Mouse (Mus musculus) stomach, postnatal 0 days (tissue): ENCODE results near the gene Ldb3. TPM values are rescaled to one million over a fixed set of nuclear protein-coding genes. Genes with fewer than 3 reads are reported as not detected.

Experiments used
- ATAC-seq: fragments of 200-750 bp; cut with Nextera tagmentation; 2 replicates; pipeline ENCODE4 v1.8.0; 2017; ENCODE audit not compliant: low FRiP score, low TSS enrichment
- DNase-seq: peaks from one replicate; pipeline ENCODE4 v3.0.0-alpha.2; 2016; ENCODE audit warnings: low spot score
- H3K27ac ChIP-seq: fragments of 300-500 bp; sonication (generic); replicated peaks from 2 replicates; pipeline ENCODE4 v1.5.1; 2014; ENCODE audit warnings: mild to moderate bottlenecking, control low read depth
- H3K27me3 ChIP-seq: fragments of 300-500 bp; sonication (generic); 2 replicates; pipeline ENCODE4 v1.6.1; 2014; ENCODE audit warnings: low read length; ENCODE audit not compliant: control insufficient read depth, insufficient read depth
- H3K36me3 ChIP-seq: fragments of 300-500 bp; sonication (generic); 2 replicates; pipeline ENCODE4 v1.6.1; 2014; ENCODE audit warnings: low read length, mixed read lengths; ENCODE audit not compliant: control insufficient read depth, insufficient read depth
- H3K4me1 ChIP-seq: fragments of 300-500 bp; sonication (generic); replicated peaks from 2 replicates; pipeline ENCODE4 v1.6.1; 2014; ENCODE audit warnings: antibody characterized with exemption; ENCODE audit not compliant: control insufficient read depth, insufficient read depth
- H3K4me2 ChIP-seq: fragments of 300-500 bp; sonication (generic); replicated peaks from 2 replicates; pipeline ENCODE4 v1.6.1; 2014; ENCODE audit warnings: low read depth, mild to moderate bottlenecking, control low read depth, moderate library complexity
- H3K4me3 ChIP-seq: fragments of 300-500 bp; sonication (generic); 2 replicates; pipeline ENCODE4 v1.5.1; 2014; ENCODE audit warnings: low read depth, low read length, control low read depth
- H3K9ac ChIP-seq: fragments of 300-500 bp; sonication (generic); 2 replicates; pipeline ENCODE4 v1.6.1; 2014; ENCODE audit warnings: mild to moderate bottlenecking, low read length, control low read depth, mixed read lengths
- H3K9me3 ChIP-seq: fragments of 300-500 bp; sonication (generic); 2 replicates; pipeline ENCODE4 v1.6.1; 2016; ENCODE audit warnings: low read length; ENCODE audit not compliant: control insufficient read depth
- CTCF ChIP-seq: IDR thresholded peaks from 2 replicates; pipeline ENCODE4 v1.5.1; 2016; ENCODE audit warnings: antibody characterized with exemption, low read depth, mild to moderate bottlenecking, moderate library complexity
- EP300 ChIP-seq: optimal IDR thresholded peaks from 2 replicates; pipeline ENCODE3; 2016; ENCODE audit warnings: antibody characterized with exemption
- WGBS: fragments of 180-500 bp; shearing (Covaris S2); extraction: QIAGEN DNeasy Blood & Tissue Kit; methylation state at CpG from one replicate; pipeline ENCODE4 v1.1.7; 2014; 5-methylcytosine and 5-hydroxymethylcytosine counted together
- polyA plus RNA-seq: library from polyadenylated mRNA; unstranded; fragments of >200 nt; fragmentation: Nextera tagmentation; extraction: Ambion mirVana; gene quantifications from 2 replicates; pipeline ENCODE4 v1.2.1, GENCODE M21; 2015

Gene Ldb3
- polyA plus RNA-seq, 1 experiment from 2014 or later, result 1.7 TPM

GRCm38 (mm10) chr14:34595596-34596255 is 7.2 kb upstream of the Ldb3 start:
- H3K27me3 ChIP-seq, result no peaks in the 10 kb centered on the region
- H3K9me3 ChIP-seq, result no peaks in the 10 kb centered on the region
- H3K4me3 ChIP-seq, result no peak overlapping the region
- no peak overlapping the region for H3K27ac ChIP-seq
- H3K4me1 ChIP-seq, result no peaks in the 10 kb centered on the region
- H3K4me2 ChIP-seq, result no peak overlapping the region
- 79% methylated on average over 17 of the region's 17 CpGs for WGBS
- ATAC-seq, result no peak
- H3K36me3 ChIP-seq, result no peaks in the 10 kb centered on the region
- H3K9ac ChIP-seq, result no peak overlapping the region
- peak; percentile 44 for TF ChIP-seq CTCF
- TF ChIP-seq EP300, result no peak
- no peak for DNase-seq

DNA sequence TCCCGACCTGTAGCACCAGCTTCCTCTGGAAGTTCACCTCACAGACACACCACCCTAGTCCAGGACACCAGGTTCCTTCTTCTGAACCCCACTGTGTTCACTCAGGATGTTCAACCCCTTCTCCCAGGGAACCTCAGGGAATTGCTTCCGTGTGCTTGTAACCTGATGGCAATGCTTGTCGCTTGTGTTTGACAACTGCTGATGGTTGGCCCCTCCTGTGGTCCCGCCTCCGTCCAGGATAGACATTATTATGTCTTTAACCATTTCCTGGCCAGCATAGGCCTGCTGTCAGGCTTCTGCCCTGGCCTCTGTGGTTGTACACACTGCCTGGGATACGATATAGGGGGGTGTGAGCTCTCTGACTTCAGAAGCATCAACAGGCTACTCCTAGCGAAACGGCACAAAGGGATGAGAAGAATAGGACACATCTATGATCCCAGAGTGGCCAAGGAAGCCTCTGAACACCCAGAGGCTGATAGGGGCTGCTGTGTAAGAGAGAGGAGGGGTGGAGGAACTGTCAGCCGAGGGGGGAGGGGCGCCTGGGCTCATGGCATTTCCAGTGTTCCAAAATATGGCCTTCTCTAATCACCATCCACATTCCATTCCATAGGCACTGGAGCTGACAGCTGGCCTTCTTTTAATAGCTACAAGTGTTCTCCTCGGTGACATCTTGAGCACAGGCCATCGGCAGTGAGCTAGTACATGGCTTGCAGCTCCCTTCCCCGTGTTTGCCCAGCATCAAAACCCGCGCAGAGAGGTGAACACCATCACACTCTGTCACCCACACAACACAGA is 3.5 kb upstream of the Ldb3 start:
- DNase-seq (no peak), ATAC-seq (no peak)
- no peak overlapping the region for H3K4me3 ChIP-seq
- no peaks in the 10 kb centered on the region for H3K9me3 ChIP-seq
- no peaks in the 10 kb centered on the region for H3K4me1 ChIP-seq
- 61% methylated on average over 15 of the region's 15 CpGs for WGBS
- H3K9ac ChIP-seq, result no peak overlapping the region
- no peak overlapping the region for H3K27ac ChIP-seq
- H3K36me3 ChIP-seq, result no peaks in the 10 kb centered on the region
- no peak overlapping the region for H3K4me2 ChIP-seq
- TF ChIP-seq EP300 (no peak), CTCF (no peak)
- no peaks in the 10 kb centered on the region for H3K27me3 ChIP-seq

GRCm38 (mm10) chr14:34590743-34591675 is 2.5 kb upstream of the Ldb3 start:
- Histone ChIP-seq H3K36me3 (no peaks in the 10 kb centered on the region), H3K9me3 (no peaks in the 10 kb centered on the region), H3K4me3 (no peak overlapping the region), H3K27ac (no peak overlapping the region), H3K4me2 (no peak overlapping the region), H3K27me3 (no peaks in the 10 kb centered on the region), H3K4me1 (no peaks in the 10 kb centered on the region), H3K9ac (no peak overlapping the region)
- ATAC-seq (no peak), DNase-seq (no peak)
- WGBS, result 71% methylated on average over 24 of the region's 24 CpGs
- TF ChIP-seq EP300 (no peak), CTCF (no peak)

GRCm38 (mm10) chr14:34590017-34590570 is 1.6 kb upstream of the Ldb3 start:
- WGBS, result 77% methylated on average over 5 of the region's 5 CpGs
- H3K9ac ChIP-seq, result no peak overlapping the region
- no peak overlapping the region for H3K4me2 ChIP-seq
- H3K27ac ChIP-seq, result no peak overlapping the region
- no peak overlapping the region for H3K4me3 ChIP-seq
- TF ChIP-seq CTCF, result no peak
- no peak for TF ChIP-seq EP300
- H3K4me1 ChIP-seq, result no peaks in the 10 kb centered on the region
- H3K9me3 ChIP-seq, result no peaks in the 10 kb centered on the region
- no peak for DNase-seq
- H3K27me3 ChIP-seq, result no peaks in the 10 kb centered on the region
- no peaks in the 10 kb centered on the region for H3K36me3 ChIP-seq
- ATAC-seq, result no peak

- no peaks in the 10 kb centered on the region for H3K4me1 ChIP-seq
- no peaks in the 10 kb centered on the region for H3K9me3 ChIP-seq
- H3K4me2 ChIP-seq, result no peak overlapping the region
- H3K27me3 ChIP-seq, result no peaks in the 10 kb centered on the region
- no peak overlapping the region for H3K27ac ChIP-seq
- WGBS, result 91% methylated on average over 8 of the region's 8 CpGs
- H3K9ac ChIP-seq, result no peak overlapping the region
- TF ChIP-seq CTCF (no peak), EP300 (no peak)
- DNase-seq, result no peak
- no peak overlapping the region for H3K4me3 ChIP-seq
- no peak for ATAC-seq
- H3K36me3 ChIP-seq, result no peaks in the 10 kb centered on the region
Measured at GRCm38 (mm10) chr14:34589185-34589713, 767 bp upstream of the Ldb3 start.
